Mouse (Mus musculus) neural tube, embryonic 14.5 days (tissue): ENCODE measurements around the gene Nalcn. TPM values are rescaled to one million over a fixed set of nuclear protein-coding genes. Genes with fewer than 3 reads are reported as not detected.

Source experiments
- ATAC-seq: fragments of 200-750 bp; cut with Nextera tagmentation; 2 replicates; pipeline ENCODE4 v1.8.0; 2017; ENCODE audit warnings: low read depth, mild to moderate bottlenecking, moderate TSS enrichment, moderate library complexity
- H3K27ac ChIP-seq: fragments of 300-500 bp; sonication (generic); 2 replicates; pipeline ENCODE4 v1.5.1; 2014; ENCODE audit warnings: low read depth, mild to moderate bottlenecking, control low read depth, low read length, moderate library complexity, mixed read lengths
- H3K27me3 ChIP-seq: fragments of 300-500 bp; sonication (generic); 2 replicates; pipeline ENCODE4 v1.6.1; 2014; ENCODE audit warnings: low read length; ENCODE audit not compliant: control insufficient read depth, insufficient read depth
- H3K36me3 ChIP-seq: fragments of 300-500 bp; sonication (generic); 2 replicates; pipeline ENCODE4 v1.6.1; 2014; ENCODE audit warnings: low read length, mixed read lengths; ENCODE audit not compliant: control insufficient read depth, insufficient read depth
- H3K4me1 ChIP-seq: fragments of 300-500 bp; sonication (generic); 2 replicates; pipeline ENCODE4 v1.6.1; 2014; ENCODE audit warnings: low read length; ENCODE audit not compliant: control insufficient read depth, insufficient read depth
- H3K4me2 ChIP-seq: fragments of 300-500 bp; sonication (generic); 2 replicates; pipeline ENCODE4 v1.6.1; 2014; ENCODE audit warnings: mild to moderate bottlenecking, low read depth, low read length, control low read depth
- H3K4me3 ChIP-seq: fragments of 300-500 bp; sonication (generic); 2 replicates; pipeline ENCODE4 v1.5.1; 2014; ENCODE audit warnings: low read depth, low read length, control low read depth, mixed read lengths
- H3K9ac ChIP-seq: fragments of 300-500 bp; sonication (generic); replicated peaks from 2 replicates; pipeline ENCODE4 v1.6.1; 2014; ENCODE audit warnings: low read depth, mild to moderate bottlenecking, control low read depth, low read length, mixed read lengths
- H3K9me3 ChIP-seq: fragments of 300-500 bp; sonication (generic); 2 replicates; pipeline ENCODE4 v1.6.1; 2016; ENCODE audit warnings: low read length; ENCODE audit not compliant: control insufficient read depth
- WGBS: fragments of 180-500 bp; shearing (Covaris S2); extraction: QIAGEN DNeasy Blood & Tissue Kit; methylation state at CpG from one replicate; pipeline ENCODE4 v1.1.7; 2014; 5-methylcytosine and 5-hydroxymethylcytosine counted together
- polyA plus RNA-seq: library from polyadenylated mRNA; unstranded; fragments of >200 nt; fragmentation: Nextera tagmentation; extraction: Ambion mirVana; gene quantifications from 2 replicates; pipeline ENCODE4 v1.2.1, GENCODE M21; 2014

Nalcn gene
- polyA plus RNA-seq, 1 experiment from 2014 or later, result 22.3 TPM

GRCm38 (mm10) chr14:123533000-123533399 is 93.9 kb downstream of the Nalcn start:
- ATAC-seq, result no peak
- H3K9ac ChIP-seq, result no peak overlapping the region
- H3K27me3 ChIP-seq, result no peaks in the 10 kb centered on the region
- no peaks in the 10 kb centered on the region for H3K36me3 ChIP-seq
- H3K9me3 ChIP-seq, result no peaks in the 10 kb centered on the region
- WGBS, result 91% methylated on average over 1 of the region's 1 CpGs
- no peak overlapping the region for H3K4me2 ChIP-seq
- no peaks in the 10 kb centered on the region for H3K4me1 ChIP-seq
- no peak overlapping the region for H3K27ac ChIP-seq
- no peak overlapping the region for H3K4me3 ChIP-seq

GRCm38 (mm10) chr14:123531271-123531670 is 95.7 kb downstream of the Nalcn start:
- no peak overlapping the region for H3K9ac ChIP-seq
- no peak for ATAC-seq
- H3K4me1 ChIP-seq, result no peaks in the 10 kb centered on the region
- no peak overlapping the region for H3K27ac ChIP-seq
- no peaks in the 10 kb centered on the region for H3K36me3 ChIP-seq
- no peaks in the 10 kb centered on the region for H3K27me3 ChIP-seq
- H3K9me3 ChIP-seq, result no peaks in the 10 kb centered on the region
- WGBS, result 8% methylated on average over 1 of the region's 1 CpGs
- no peak overlapping the region for H3K4me2 ChIP-seq
- no peak overlapping the region for H3K4me3 ChIP-seq

GRCm38 (mm10) chr14:123529143-123529542 is 97.8 kb downstream of the Nalcn start:
- Histone ChIP-seq H3K27ac (no peak overlapping the region), H3K4me1 (no peaks in the 10 kb centered on the region), H3K36me3 (no peaks in the 10 kb centered on the region), H3K9ac (no peak overlapping the region), H3K4me3 (no peak overlapping the region), H3K27me3 (no peaks in the 10 kb centered on the region), H3K4me2 (no peak overlapping the region), H3K9me3 (no peaks in the 10 kb centered on the region)
- ATAC-seq, result no peak

GRCm38 (mm10) chr14:123513376-123514141 is 113.4 kb downstream of the Nalcn start:
- Histone ChIP-seq H3K4me1 (peaks cover 12% of the 10 kb centered on the region; the same call in 1 of the 2 replicates), H3K36me3 (no peaks in the 10 kb centered on the region), H3K27me3 (no peaks in the 10 kb centered on the region), H3K9ac (no peak overlapping the region), H3K4me2 (peak overlapping the region; percentile 14; the same call in 1 of the 2 replicates), H3K9me3 (no peaks in the 10 kb centered on the region), H3K4me3 (no peak overlapping the region), H3K27ac (peak overlapping the region; percentile 66; the same call in 1 of the 2 replicates)
- peak; percentile 99 for ATAC-seq
- 16% methylated on average over 8 of the region's 8 CpGs for WGBS

- no peaks in the 10 kb centered on the region for H3K27me3 ChIP-seq
- H3K4me3 ChIP-seq, result no peak overlapping the region
- peak; percentile 64; the same call in 1 of the 2 replicates for ATAC-seq
- H3K36me3 ChIP-seq, result no peaks in the 10 kb centered on the region
- no peak overlapping the region for H3K4me2 ChIP-seq
- no peaks in the 10 kb centered on the region for H3K9me3 ChIP-seq
- peaks cover 12% of the 10 kb centered on the region; the same call in 1 of the 2 replicates for H3K4me1 ChIP-seq
- peak overlapping the region; percentile 52; the same call in 1 of the 2 replicates for H3K27ac ChIP-seq
- no peak overlapping the region for H3K9ac ChIP-seq
- 40% methylated on average over 2 of the region's 2 CpGs for WGBS
Observed at GRCm38 (mm10) chr14:123512923-123513322, 114.0 kb downstream of the Nalcn start.

GRCm38 (mm10) chr14:123495544-123495943 is 131.4 kb downstream of the Nalcn start:
- Histone ChIP-seq H3K27me3 (no peaks in the 10 kb centered on the region), H3K9me3 (no peaks in the 10 kb centered on the region), H3K4me3 (no peak overlapping the region), H3K27ac (no peak overlapping the region), H3K36me3 (no peaks in the 10 kb centered on the region), H3K9ac (no peak overlapping the region), H3K4me2 (no peak overlapping the region), H3K4me1 (no peaks in the 10 kb centered on the region)
- no peak for ATAC-seq

GRCm38 (mm10) chr14:123488575-123489207 is 138.3 kb downstream of the Nalcn start:
- Histone ChIP-seq H3K4me2 (no peak overlapping the region), H3K27ac (no peak overlapping the region), H3K36me3 (no peaks in the 10 kb centered on the region), H3K4me3 (no peak overlapping the region), H3K4me1 (no peaks in the 10 kb centered on the region), H3K27me3 (no peaks in the 10 kb centered on the region), H3K9ac (no peak overlapping the region), H3K9me3 (no peaks in the 10 kb centered on the region)
- no peak for ATAC-seq
- WGBS, result 84% methylated on average over 1 of the region's 1 CpGs

- no peaks in the 10 kb centered on the region for H3K4me1 ChIP-seq
- no peaks in the 10 kb centered on the region for H3K9me3 ChIP-seq
- 81% methylated on average over 1 of the region's 1 CpGs for WGBS
- H3K9ac ChIP-seq, result no peak overlapping the region
- H3K4me3 ChIP-seq, result no peak overlapping the region
- H3K4me2 ChIP-seq, result no peak overlapping the region
- ATAC-seq, result no peak
- H3K36me3 ChIP-seq, result no peaks in the 10 kb centered on the region
- H3K27me3 ChIP-seq, result no peaks in the 10 kb centered on the region
- H3K27ac ChIP-seq, result no peak overlapping the region
Observed at GRCm38 (mm10) chr14:123462026-123462425, 164.9 kb downstream of the Nalcn start.

- no peaks in the 10 kb centered on the region for H3K36me3 ChIP-seq
- no peak overlapping the region for H3K9ac ChIP-seq
- WGBS, result 71% methylated on average over 1 of the region's 1 CpGs
- no peaks in the 10 kb centered on the region for H3K27me3 ChIP-seq
- H3K9me3 ChIP-seq, result no peaks in the 10 kb centered on the region
- H3K27ac ChIP-seq, result no peak overlapping the region
- no peak overlapping the region for H3K4me3 ChIP-seq
- H3K4me2 ChIP-seq, result no peak overlapping the region
- 0 out of 2 replicates have a peak, but pooled peaks have one; percentile 31 for ATAC-seq
- H3K4me1 ChIP-seq, result no peaks in the 10 kb centered on the region
Observed at GRCm38 (mm10) chr14:123446031-123446430, 180.9 kb downstream of the Nalcn start.
